Mouse (Mus musculus) testis, adult 2 months (tissue): ENCODE measurements around the gene Evi5l.

Experiments used
- CTCF ChIP-seq: fragments of 200-500 bp; IDR thresholded peaks from 2 replicates; pipeline ENCODE4 v1.5.1; 2012; ENCODE audit warnings: low read depth, mild to moderate bottlenecking, inconsistent platforms, low read length, moderate library complexity; ENCODE audit not compliant: control insufficient read depth, insufficient read depth, insufficient replicate concordance
- POLR2A ChIP-seq: fragments of 200-500 bp; IDR thresholded peaks from 2 replicates; pipeline ENCODE4 v1.6.1; 2012; ENCODE audit warnings: low read depth, mild to moderate bottlenecking, inconsistent platforms, low read length, moderate library complexity; ENCODE audit not compliant: control insufficient read depth

GRCm38 (mm10) chr8:4247951-4248540 lies 81.7 kb downstream of the Evi5l start, which contains the start of gene Tgfbr3l:
- TF ChIP-seq CTCF (no peak), POLR2A (no peak)
